Mouse (Mus musculus): Measurements from ENCODE around the gene Mup6. TPM values are rescaled to one million over a fixed set of nuclear protein-coding genes. Genes with fewer than 3 reads are reported as not detected.
"Not testable (repeated sequence)": the region's sequence is repeated elsewhere in the genome, so short reads cannot be mapped to it uniquely, and the experiment has no call there.

Mup6 gene
- polyA plus RNA-seq (2015; fragmentation: Nextera tagmentation; extraction: Ambion mirVana): not detected in 2 replicates

DNA sequence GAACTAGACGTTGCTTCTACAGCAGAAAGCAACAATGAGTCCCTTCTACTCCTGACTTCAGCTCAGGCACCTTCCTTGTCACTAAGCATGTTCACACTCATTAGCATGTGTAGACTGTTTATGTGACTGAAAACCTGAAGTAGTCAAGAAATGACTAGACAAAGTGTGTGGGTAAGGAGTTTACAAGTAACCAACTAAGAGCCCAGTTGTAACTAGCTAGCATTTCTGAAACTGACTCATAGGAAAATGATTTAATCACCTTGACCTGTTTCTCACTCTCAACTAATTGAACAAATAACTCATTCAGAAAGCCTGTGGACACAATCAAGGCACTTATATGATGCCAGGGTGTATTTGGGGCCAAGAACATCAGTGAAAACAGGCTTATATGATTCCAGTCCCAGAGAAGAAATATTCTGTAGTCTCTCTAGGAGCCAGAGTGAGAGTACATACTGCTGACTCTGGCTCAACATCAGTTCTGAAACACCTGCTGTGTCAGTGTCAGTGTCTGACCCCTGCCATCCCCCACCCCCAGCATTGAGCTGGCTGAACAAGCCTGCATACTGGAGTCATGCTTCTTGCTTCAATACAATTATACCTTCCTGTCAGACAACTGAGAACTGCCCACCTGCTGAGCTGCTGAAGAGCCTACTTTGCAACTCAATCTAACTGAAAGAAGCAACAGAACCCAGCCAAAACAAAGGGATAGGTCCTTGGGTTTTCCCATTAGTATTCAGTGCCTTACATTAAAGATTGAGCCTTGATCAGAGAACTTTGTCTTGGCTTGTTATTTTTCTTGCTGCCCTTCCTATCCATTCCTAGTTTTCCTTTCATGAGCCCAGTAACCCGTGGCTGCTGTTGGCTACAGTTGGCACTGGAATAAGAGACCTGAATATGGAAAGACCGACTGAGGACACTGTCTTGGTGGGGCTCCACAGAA, at the start of gene Mup6:
TSS of gene Mup6 (plus strand) at position 890 of the 940 bp plus-strand sequence.
- no peak for ATAC-seq

DNA sequence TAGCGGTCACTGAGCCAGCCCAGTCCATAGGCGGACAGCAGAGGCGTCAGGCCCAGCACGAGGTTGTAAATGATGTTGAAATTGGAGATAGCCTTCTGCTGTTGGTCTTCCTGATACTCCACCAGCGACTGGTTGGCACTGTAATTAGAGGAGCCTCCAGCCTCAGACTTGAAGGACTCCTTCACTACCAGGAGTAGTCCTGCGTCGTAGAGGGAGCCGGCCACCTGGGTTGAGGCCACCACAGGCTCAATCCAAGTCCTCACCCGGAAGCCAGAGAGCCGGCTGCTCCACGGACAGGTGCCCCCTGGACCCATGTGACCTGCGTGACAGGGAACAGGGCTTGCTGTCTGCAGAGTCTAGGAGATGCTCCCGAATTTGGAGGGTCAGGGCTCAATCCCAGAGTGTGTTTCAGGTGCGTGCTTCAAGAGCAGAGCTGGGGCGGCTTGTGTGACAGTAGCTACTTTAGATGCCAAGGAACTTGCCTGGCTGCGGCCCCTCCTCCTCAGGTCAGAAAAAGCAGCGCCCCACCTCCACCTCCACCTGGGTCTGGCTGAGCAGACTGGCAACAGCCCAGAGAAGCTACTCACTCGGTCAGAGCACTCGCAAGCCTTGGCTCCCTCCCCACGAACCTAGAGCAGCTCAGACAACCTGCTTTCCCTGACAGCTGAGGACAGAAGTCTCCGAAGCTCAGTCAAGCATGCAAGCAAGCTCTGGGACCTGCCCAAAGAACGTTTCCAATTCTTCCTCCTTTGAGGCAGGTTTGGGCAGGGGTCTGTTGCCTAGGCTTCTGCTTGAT, 49.3 kb upstream of the Mup6 start, which contains the start of gene Slc46a2:
TSS of gene Slc46a2 (minus strand) at position 449 of the 796 bp plus-strand sequence.
- no peak within 1 kb of the TSS for H3K4me3 ChIP-seq (replicated peaks)
- no peaks in the 10 kb centered on the region for H3K4me1 ChIP-seq (replicated peaks)
- no peaks in the 10 kb centered on the region for H3K36me3 ChIP-seq
- 20% methylated on average over 22 of the region's 22 CpGs for WGBS
- no peak within 1 kb of the TSS for H3K27ac ChIP-seq
- H3K27me3 ChIP-seq: peaks cover 19% of the 10 kb centered on the region; the same call in 1 of the 2 replicates
- peak; percentile 24; the same call in 1 of the 2 replicates for ATAC-seq
- no peaks in the 10 kb centered on the region for H3K9me3 ChIP-seq
- H3K4me2 ChIP-seq (replicated peaks): peak within 1 kb of the TSS; percentile 26; the same call in 1 of the 2 replicates
- H3K9ac ChIP-seq (replicated peaks): no peak within 1 kb of the TSS

More for the DNA sequence above, at the start of gene Mup6:
- Histone ChIP-seq H3K36me3 (no peaks in the 10 kb centered on the region), H3K4me2 (replicated peaks) (no peak within 1 kb of the TSS), H3K27me3 (no peaks in the 10 kb centered on the region), H3K27ac (no peak within 1 kb of the TSS), H3K4me1 (replicated peaks) (no peaks in the 10 kb centered on the region), H3K4me3 (replicated peaks) (no peak within 1 kb of the TSS), H3K9ac (replicated peaks) (no peak within 1 kb of the TSS), H3K9me3 (no peaks in the 10 kb centered on the region)
- WGBS: 20% methylated on average over 3 of the region's 3 CpGs

DNA sequence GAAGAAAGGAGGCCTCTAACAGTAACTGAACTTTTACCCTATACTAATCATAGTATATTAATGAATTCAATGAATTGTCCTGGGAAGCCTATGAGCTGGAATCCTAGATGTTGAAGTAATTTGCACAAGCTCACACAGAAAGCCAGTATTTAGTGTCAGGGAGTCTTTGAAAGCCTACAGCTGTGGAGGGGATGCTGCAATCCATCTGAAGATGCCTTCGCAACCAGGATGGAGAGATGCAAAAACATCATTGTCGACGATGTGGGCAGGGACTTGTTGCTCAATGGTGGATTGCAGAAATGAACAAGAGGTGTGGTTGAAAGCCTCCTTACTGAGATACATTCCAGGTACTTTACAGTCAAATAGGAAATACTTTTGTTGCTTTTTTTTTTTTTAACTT, 46.1 kb upstream of the Mup6 start:
- Histone ChIP-seq H3K9ac (replicated peaks) (no peak overlapping the region), H3K27me3 (peaks cover 19% of the 10 kb centered on the region; the same call in 1 of the 2 replicates), H3K27ac (no peak overlapping the region), H3K4me1 (replicated peaks) (no peaks in the 10 kb centered on the region), H3K36me3 (no peaks in the 10 kb centered on the region), H3K9me3 (no peaks in the 10 kb centered on the region), H3K4me2 (replicated peaks) (no peak overlapping the region), H3K4me3 (replicated peaks) (no peak overlapping the region)
- ATAC-seq: no peak
- 94% methylated on average over 3 of the region's 3 CpGs for WGBS

DNA sequence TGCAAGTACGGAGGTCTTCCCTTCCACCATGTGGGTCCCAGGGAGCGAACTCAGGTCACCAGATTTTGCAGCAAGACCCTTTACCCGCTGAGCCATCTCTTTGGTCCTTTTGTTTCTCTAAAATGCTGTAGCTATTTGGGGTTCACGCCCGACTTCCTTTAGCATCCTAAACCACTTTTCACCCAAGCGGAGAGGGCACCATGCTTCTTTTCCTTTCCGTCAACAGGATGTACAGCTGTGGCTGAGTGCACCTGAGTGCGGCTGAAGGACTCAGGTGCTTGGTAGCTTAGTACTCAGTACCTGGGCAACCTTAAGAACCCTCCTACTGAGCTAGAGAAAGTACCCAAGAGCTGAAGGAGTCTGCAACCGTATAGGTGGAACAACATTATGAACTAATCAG, 39.0 kb upstream of the Mup6 start:
- 84% methylated on average over 9 of the region's 9 CpGs for WGBS
- Histone ChIP-seq H3K9ac (replicated peaks) (no peak overlapping the region), H3K4me1 (replicated peaks) (0 out of 2 replicates have a peak, but pooled peaks cover 2% of the 10 kb centered on the region), H3K27ac (no peak overlapping the region), H3K9me3 (no peaks in the 10 kb centered on the region), H3K27me3 (no peaks in the 10 kb centered on the region), H3K4me2 (replicated peaks) (no peak overlapping the region), H3K4me3 (replicated peaks) (no peak overlapping the region), H3K36me3 (no peaks in the 10 kb centered on the region)
- ATAC-seq: no peak

DNA sequence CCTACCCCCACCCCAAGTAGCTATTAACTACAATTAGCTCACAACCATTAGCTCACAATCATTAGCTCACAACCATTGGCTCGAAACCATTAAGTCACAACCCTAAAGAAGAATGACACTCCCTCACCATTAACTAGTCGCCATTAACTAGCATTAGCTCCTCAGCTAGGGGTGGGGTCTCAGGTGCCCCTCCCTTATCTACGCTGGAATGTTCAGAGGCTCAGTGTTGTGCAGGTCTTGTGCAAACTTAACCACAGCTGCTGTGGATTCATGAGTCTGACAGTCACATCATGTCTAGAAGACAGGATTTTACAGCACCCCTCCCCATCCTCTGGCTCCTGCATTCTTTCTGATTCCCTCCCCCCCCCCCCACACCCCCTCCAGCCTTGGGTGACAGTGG, 36.4 kb upstream of the Mup6 start:
- ATAC-seq: 0 out of 2 replicates have a peak, but pooled peaks have one; percentile 14
- Histone ChIP-seq H3K27ac (no peak overlapping the region), H3K9me3 (no peaks in the 10 kb centered on the region), H3K27me3 (no peaks in the 10 kb centered on the region), H3K9ac (replicated peaks) (no peak overlapping the region), H3K36me3 (no peaks in the 10 kb centered on the region), H3K4me1 (replicated peaks) (0 out of 2 replicates have a peak, but pooled peaks cover 2% of the 10 kb centered on the region), H3K4me2 (replicated peaks) (no peak overlapping the region), H3K4me3 (replicated peaks) (no peak overlapping the region)
- 88% methylated on average over 3 of the region's 3 CpGs for WGBS

DNA sequence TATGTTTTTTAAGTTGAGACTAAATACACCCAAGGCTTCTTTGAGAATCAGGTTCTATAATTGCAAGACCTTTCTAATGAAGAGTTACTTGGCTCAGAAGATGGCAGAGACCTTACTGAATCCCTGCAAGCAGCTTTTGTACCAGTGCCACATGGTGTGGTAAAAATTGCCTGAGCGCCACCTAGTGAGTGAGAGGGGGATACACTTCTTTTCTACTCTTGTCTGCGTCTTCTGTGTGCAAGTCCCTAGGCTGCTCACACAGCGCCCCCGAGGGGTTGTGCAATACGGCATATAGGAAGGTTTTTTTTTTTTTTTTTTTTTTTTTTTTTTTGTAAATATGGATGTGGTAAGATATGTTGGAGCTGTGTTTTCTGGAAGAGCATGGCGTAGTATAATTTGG, 35.7 kb upstream of the Mup6 start:
- Histone ChIP-seq H3K27ac (no peak overlapping the region), H3K9ac (replicated peaks) (no peak overlapping the region), H3K4me1 (replicated peaks) (0 out of 2 replicates have a peak, but pooled peaks cover 2% of the 10 kb centered on the region), H3K4me2 (replicated peaks) (no peak overlapping the region), H3K9me3 (no peaks in the 10 kb centered on the region), H3K36me3 (no peaks in the 10 kb centered on the region), H3K27me3 (no peaks in the 10 kb centered on the region), H3K4me3 (replicated peaks) (no peak overlapping the region)
- ATAC-seq: no peak
- WGBS: 22% methylated on average over 6 of the region's 6 CpGs

DNA sequence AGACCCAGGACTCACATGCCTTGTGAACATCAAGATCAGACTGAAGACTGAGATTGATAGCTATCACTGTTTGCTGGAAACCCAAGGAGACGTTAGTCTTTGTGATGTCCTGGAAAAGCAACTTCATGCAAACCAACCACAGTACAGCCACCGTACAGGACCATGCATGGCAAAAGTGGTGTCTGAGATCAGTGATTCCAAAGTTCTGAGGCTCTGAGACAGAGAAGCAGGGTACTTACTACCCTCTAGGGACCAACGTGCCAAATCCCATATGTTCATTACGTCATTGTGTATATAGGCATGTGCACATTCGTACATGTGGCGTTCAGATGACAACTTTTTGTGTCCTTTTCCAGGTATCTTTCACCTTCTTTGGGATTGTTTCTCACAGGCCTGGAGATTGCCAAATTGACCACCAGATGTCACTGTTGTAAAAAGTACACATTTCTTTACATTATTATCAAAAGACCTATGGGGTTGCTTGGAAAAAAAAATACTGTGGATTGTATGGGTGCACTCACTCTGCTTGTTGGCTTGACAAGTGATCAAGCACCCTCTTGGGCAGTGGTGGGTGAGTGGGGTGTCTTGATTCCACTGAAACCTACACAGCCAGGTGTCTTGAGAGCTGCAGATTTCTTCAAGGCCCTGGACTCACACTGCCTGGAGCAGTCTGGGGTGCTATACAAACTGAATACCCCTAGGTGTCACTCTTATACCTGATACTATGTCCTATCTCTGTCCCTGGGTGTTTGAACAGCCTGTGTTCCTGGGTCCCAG, 31.4 kb upstream of the Mup6 start:
- WGBS: 61% methylated on average over 6 of the region's 6 CpGs
- Histone ChIP-seq H3K27me3 (no peaks in the 10 kb centered on the region), H3K9ac (replicated peaks) (no peak overlapping the region), H3K4me3 (replicated peaks) (no peak overlapping the region), H3K4me1 (replicated peaks) (no peaks in the 10 kb centered on the region), H3K36me3 (no peaks in the 10 kb centered on the region), H3K27ac (no peak overlapping the region), H3K9me3 (no peaks in the 10 kb centered on the region), H3K4me2 (replicated peaks) (no peak overlapping the region)
- ATAC-seq: peak; percentile 91

DNA sequence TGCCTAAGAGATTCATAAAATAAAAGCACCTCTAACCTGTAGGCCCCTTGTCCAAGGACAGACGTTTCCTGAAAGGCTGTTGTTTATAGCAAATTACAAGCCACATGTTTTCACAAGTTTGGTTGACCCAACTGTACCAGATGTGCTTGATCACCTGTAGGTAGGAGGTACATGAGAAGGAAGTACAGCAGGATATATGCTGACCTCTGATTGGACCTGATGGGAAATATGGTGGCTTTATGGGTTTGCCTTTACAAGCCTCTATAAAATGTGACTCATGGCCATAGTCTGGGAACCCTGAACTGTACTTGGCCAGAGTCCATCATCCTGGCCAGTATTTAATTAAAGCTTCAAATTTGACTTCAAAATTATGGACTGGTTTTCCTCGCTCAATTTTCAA, 26.6 kb upstream of the Mup6 start:
- Histone ChIP-seq H3K27ac (no peak overlapping the region), H3K4me2 (replicated peaks) (no peak overlapping the region), H3K36me3 (no peaks in the 10 kb centered on the region), H3K9ac (replicated peaks) (no peak overlapping the region), H3K27me3 (no peaks in the 10 kb centered on the region), H3K4me1 (replicated peaks) (no peaks in the 10 kb centered on the region), H3K9me3 (no peaks in the 10 kb centered on the region), H3K4me3 (replicated peaks) (no peak overlapping the region)
- 89% methylated on average over 2 of the region's 2 CpGs for WGBS
- no peak for ATAC-seq

DNA sequence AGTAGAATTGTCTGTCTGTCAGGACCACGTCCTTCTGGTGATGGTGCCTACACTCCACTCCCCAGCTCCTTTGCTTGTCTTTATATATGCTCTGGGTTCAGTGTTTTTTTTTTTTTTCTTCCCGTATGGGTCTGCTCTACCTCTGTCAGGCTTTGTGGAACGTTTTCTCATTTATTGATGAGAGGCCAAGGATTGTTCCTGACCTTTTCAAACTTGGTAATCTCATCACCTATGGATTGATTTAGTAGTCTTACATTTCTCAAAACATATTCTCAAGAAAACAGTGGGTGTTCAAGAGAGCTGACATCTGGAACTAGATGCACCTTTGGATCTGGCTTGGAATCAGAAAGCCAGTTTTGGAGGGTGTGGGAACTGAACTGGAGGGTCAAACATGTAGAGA, 3.5 kb upstream of the Mup6 start, which contains the start of gene Mup4:
TSS of gene Mup4 (minus strand) at position 101 of the 400 bp plus-strand sequence.
- no peak for ATAC-seq
- no peak within 1 kb of the TSS for H3K4me2 ChIP-seq (replicated peaks)

DNA sequence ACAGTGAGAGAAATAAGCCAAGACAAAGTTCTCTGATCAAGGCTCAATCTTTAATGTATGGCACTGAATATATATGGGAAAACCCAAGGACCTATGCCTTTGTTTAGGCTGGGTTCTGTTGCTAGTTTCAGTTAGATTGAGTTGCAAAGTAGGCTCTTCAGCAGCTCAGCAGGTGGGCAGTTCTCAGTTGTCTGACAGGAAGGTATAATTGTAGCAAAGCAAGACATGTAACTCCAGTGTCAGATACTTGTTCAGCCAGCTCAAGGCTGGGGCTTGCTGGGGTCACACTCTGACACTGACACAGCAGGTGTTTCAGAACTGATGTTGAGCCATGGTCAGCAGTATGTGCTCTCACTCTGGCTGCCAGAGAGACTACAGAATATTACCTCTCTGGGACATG, 33.8 kb downstream of the Mup6 start:
- H3K9ac ChIP-seq (replicated peaks); H3K4me2 ChIP-seq (replicated peaks); H3K27ac ChIP-seq; H3K4me1 ChIP-seq (replicated peaks); H3K4me3 ChIP-seq (replicated peaks); ATAC-seq; H3K9me3 ChIP-seq; H3K27me3 ChIP-seq; H3K36me3 ChIP-seq: not testable (repeated sequence)

More for the DNA sequence above, 3.5 kb upstream of the Mup6 start, which contains the start of gene Mup4:
- WGBS: 86% methylated on average over 3 of the region's 3 CpGs
- Histone ChIP-seq H3K27ac (no peak within 1 kb of the TSS), H3K36me3 (no peaks in the 10 kb centered on the region), H3K4me3 (replicated peaks) (no peak within 1 kb of the TSS), H3K9me3 (no peaks in the 10 kb centered on the region), H3K27me3 (no peaks in the 10 kb centered on the region), H3K4me1 (replicated peaks) (no peaks in the 10 kb centered on the region), H3K9ac (replicated peaks) (no peak within 1 kb of the TSS)

DNA sequence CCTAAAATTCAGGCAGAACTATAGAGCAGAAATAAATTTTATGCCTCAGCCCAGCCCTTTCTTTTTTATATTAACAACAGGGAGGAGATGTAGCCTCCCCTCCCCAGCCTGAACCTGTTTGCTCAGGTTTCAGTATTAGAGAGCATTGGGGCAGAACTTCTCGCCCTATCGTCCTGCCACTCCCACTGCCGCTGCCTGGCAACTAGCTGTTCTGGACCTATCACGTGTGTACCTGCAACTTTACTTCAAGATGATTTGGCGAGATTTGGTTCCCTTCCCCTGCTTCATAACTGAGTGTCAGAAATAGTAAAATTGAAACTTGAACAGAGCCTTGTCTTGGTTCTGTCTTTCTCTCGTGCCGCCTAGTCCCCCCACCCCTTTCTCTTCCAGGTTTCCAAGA, 56.0 kb downstream of the Mup6 start:
- not testable (repeated sequence) for H3K4me2 ChIP-seq (replicated peaks)

More for the DNA sequence above, 56.0 kb downstream of the Mup6 start:
- not testable (repeated sequence) for H3K27me3 ChIP-seq; H3K36me3 ChIP-seq; H3K9me3 ChIP-seq; ATAC-seq; H3K4me1 ChIP-seq (replicated peaks); H3K9ac ChIP-seq (replicated peaks); H3K4me3 ChIP-seq (replicated peaks); H3K27ac ChIP-seq
- WGBS: 94% methylated on average over 7 of the region's 7 CpGs
